Mouse (Mus musculus) neural tube, embryonic 11.5 days (tissue): ENCODE measurements around the gene Ubap1. TPM values are rescaled to one million over a fixed set of nuclear protein-coding genes. Genes with fewer than 3 reads are reported as not detected.
A peak's percentile ranks its signal among the peaks of the same experiment; 100 is the strongest.

Experiments
- ATAC-seq: fragments of 200-750 bp; cut with Nextera tagmentation; 2 replicates; pipeline ENCODE4 v1.8.0; 2017; ENCODE audit warnings: moderate number of reproducible peaks, mild to moderate bottlenecking, moderate TSS enrichment, moderate library complexity; ENCODE audit not compliant: insufficient read depth, low FRiP score, low TSS enrichment
- DNase-seq: peaks from one replicate; pipeline ENCODE4 v3.0.0-alpha.2; 2015; ENCODE audit warnings: low spot score
- H3K27ac ChIP-seq: fragments of 300-500 bp; sonication (generic); 2 replicates; pipeline ENCODE4 v1.5.1; 2014; ENCODE audit warnings: low read depth, mild to moderate bottlenecking, low read length
- H3K27me3 ChIP-seq: fragments of 300-500 bp; sonication (generic); 2 replicates; pipeline ENCODE4 v1.6.1; 2014; ENCODE audit warnings: mild to moderate bottlenecking, low read length, mixed read lengths; ENCODE audit not compliant: control insufficient read depth, insufficient read depth
- H3K36me3 ChIP-seq: fragments of 300-500 bp; sonication (generic); 2 replicates; pipeline ENCODE4 v1.6.1; 2014; ENCODE audit warnings: mild to moderate bottlenecking, low read length, moderate library complexity, mixed read lengths; ENCODE audit not compliant: control insufficient read depth, insufficient read depth
- H3K4me1 ChIP-seq: fragments of 300-500 bp; sonication (generic); 2 replicates; pipeline ENCODE4 v1.6.1; 2014; ENCODE audit warnings: low read length, mixed read lengths; ENCODE audit not compliant: control insufficient read depth, insufficient read depth
- H3K4me2 ChIP-seq: fragments of 300-500 bp; sonication (generic); 2 replicates; pipeline ENCODE4 v1.6.1; 2014; ENCODE audit warnings: low read depth, mild to moderate bottlenecking, moderate library complexity
- H3K4me3 ChIP-seq: fragments of 300-500 bp; sonication (generic); 2 replicates; pipeline ENCODE4 v1.5.1; 2014; ENCODE audit warnings: low read depth, low read length
- H3K9ac ChIP-seq: fragments of 300-500 bp; sonication (generic); 2 replicates; pipeline ENCODE4 v1.6.1; 2014; ENCODE audit warnings: mild to moderate bottlenecking, low read length
- H3K9me3 ChIP-seq: fragments of 300-500 bp; sonication (generic); 2 replicates; pipeline ENCODE4 v1.6.1; 2016; ENCODE audit warnings: low read length; ENCODE audit not compliant: control insufficient read depth
- WGBS: fragments of 180-500 bp; shearing (Covaris S2); extraction: QIAGEN DNeasy Blood & Tissue Kit; methylation state at CpG from one replicate; pipeline ENCODE4 v1.1.7; 2014; 5-methylcytosine and 5-hydroxymethylcytosine counted together
- polyA plus RNA-seq: library from polyadenylated mRNA; unstranded; fragments of >200 nt; fragmentation: Nextera tagmentation; extraction: Ambion mirVana; gene quantifications from 2 replicates; pipeline ENCODE4 v1.2.1, GENCODE M21; 2014

The Ubap1 gene
- 84.1 and 91.3 TPM in 2 replicates for polyA plus RNA-seq

DNA sequence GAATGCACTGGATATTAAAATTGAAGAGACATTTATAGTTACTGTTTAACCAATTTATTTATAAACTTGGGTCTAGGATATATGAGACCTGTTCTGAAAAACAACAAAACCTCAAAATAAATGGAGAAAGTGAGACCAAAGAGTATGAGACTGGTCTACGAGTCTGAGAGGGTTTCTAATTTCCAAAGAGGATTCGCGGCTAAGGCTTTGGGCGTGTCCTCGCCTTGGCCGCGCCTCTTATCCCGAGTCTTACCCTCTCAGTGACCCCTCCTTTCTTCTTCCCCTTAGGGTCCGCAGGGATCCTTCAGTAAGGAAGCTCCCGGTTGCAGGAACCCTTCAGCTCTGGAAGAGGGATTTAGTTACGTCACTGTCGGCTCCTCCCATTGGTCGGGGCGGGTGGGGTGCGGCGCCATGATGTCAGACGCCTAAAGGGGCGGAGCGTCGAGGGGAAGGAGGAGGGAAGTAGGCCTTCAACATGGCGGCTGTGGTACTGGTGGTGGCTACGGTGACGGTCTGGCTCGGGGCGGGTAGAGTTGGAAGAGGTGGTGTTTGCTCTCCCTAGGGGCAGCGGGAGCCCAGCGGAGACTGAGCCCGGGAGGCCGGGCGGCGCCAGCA lies at the start of gene Ubap1:
Gene Ubap1, plus strand, starts transcription at position 413 of the 615 bp plus-strand sequence.
- H3K4me2 ChIP-seq: peak within 1 kb of the TSS; percentile 42
- H3K9ac ChIP-seq: peak within 1 kb of the TSS; percentile 79
- DNase-seq (peak; percentile 99), ATAC-seq (peak; percentile 96)
- no peaks in the 10 kb centered on the region for H3K27me3 ChIP-seq
- 0 out of 2 replicates have a peak, but pooled peaks cover 3% of the 10 kb centered on the region for H3K36me3 ChIP-seq
- no peaks in the 10 kb centered on the region for H3K9me3 ChIP-seq
- under 1% methylated on average over 27 of the region's 31 CpGs for WGBS
- peak within 1 kb of the TSS; percentile 81 for H3K4me3 ChIP-seq
- peak within 1 kb of the TSS; percentile 88 for H3K27ac ChIP-seq
- H3K4me1 ChIP-seq: no peaks in the 10 kb centered on the region

DNA sequence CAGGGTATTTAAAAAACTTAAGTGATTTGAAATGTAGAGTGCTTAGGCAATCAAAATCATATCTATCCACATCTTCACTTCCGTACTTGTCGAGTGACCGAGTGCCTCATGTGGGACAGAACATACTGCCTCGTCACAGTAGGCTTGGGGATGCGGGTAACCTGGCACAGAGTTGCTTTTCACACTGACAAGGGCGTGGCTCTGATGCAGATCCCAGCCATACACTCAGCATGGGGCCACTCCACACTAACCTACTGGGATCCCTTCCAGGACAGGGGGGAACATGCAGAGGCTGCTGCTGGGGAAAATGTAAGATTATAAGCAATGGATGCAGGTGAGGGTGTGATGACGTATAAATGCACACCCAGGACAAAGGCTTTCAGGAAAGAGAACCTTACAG lies 45.1 kb upstream of the Ubap1 start:
- ATAC-seq (no peak), DNase-seq (no peak)
- 92% methylated on average over 7 of the region's 7 CpGs for WGBS
- no peaks in the 10 kb centered on the region for H3K4me1 ChIP-seq
- no peak overlapping the region for H3K4me3 ChIP-seq
- H3K4me2 ChIP-seq: no peak overlapping the region
- no peak overlapping the region for H3K27ac ChIP-seq
- H3K9me3 ChIP-seq: no peaks in the 10 kb centered on the region
- H3K27me3 ChIP-seq: no peaks in the 10 kb centered on the region
- no peak overlapping the region for H3K9ac ChIP-seq
- H3K36me3 ChIP-seq: peaks cover 6% of the 10 kb centered on the region; the same call in 1 of the 2 replicates

DNA sequence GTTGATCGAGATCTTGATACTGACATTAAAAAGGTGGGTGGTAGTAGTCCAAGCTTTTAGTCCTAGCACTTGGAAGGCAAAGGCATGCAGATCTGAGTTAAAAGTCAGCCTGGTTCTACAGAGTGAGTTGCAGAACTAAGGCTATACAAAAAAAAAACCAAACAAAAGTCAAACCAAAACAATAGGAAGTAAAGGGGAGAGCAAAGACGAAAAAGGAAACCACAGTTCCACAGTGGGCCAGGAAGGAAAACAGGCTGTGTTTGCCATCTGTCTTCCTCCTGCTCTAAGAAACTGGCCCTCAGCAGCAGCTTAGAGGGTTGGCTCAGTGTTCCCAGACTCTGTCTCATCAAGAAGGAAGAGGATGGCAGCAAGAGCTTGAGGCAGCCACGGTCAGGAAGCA lies 44.5 kb upstream of the Ubap1 start:
- Histone ChIP-seq H3K9ac (no peak overlapping the region), H3K4me2 (no peak overlapping the region), H3K9me3 (no peaks in the 10 kb centered on the region), H3K4me3 (no peak overlapping the region), H3K36me3 (peaks cover 5% of the 10 kb centered on the region; the same call in 1 of the 2 replicates), H3K27me3 (no peaks in the 10 kb centered on the region), H3K27ac (no peak overlapping the region), H3K4me1 (no peaks in the 10 kb centered on the region)
- ATAC-seq (no peak), DNase-seq (no peak)
- 71% methylated on average over 3 of the region's 3 CpGs for WGBS

DNA sequence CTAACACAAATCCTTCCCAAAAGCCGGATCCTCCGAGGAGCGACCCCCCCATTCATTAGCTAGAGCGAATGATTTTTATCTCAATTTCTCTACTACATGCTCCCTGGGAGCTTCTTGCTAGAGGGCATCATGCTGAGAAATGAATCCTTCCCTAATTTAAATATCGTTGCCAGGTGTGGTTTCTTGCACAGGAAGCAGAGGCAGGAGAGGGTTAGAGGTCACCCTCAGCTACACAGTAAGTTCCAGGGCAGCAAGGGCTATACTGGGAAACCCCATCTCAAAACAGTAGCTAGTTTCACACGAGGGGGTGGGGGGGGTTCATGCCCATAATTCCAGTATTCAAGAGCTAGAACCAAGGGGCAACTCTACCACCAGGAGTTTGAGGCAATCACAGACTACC lies 41.4 kb upstream of the Ubap1 start:
- no peaks in the 10 kb centered on the region for H3K4me1 ChIP-seq
- DNase-seq: no peak
- H3K27me3 ChIP-seq: no peaks in the 10 kb centered on the region
- no peaks in the 10 kb centered on the region; the same call in none of the 2 replicates for H3K36me3 ChIP-seq
- no peak overlapping the region for H3K9ac ChIP-seq
- ATAC-seq: no peak
- H3K4me3 ChIP-seq: no peak overlapping the region
- no peaks in the 10 kb centered on the region for H3K9me3 ChIP-seq
- H3K27ac ChIP-seq: no peak overlapping the region
- WGBS: 93% methylated on average over 6 of the region's 6 CpGs
- no peak overlapping the region for H3K4me2 ChIP-seq

DNA sequence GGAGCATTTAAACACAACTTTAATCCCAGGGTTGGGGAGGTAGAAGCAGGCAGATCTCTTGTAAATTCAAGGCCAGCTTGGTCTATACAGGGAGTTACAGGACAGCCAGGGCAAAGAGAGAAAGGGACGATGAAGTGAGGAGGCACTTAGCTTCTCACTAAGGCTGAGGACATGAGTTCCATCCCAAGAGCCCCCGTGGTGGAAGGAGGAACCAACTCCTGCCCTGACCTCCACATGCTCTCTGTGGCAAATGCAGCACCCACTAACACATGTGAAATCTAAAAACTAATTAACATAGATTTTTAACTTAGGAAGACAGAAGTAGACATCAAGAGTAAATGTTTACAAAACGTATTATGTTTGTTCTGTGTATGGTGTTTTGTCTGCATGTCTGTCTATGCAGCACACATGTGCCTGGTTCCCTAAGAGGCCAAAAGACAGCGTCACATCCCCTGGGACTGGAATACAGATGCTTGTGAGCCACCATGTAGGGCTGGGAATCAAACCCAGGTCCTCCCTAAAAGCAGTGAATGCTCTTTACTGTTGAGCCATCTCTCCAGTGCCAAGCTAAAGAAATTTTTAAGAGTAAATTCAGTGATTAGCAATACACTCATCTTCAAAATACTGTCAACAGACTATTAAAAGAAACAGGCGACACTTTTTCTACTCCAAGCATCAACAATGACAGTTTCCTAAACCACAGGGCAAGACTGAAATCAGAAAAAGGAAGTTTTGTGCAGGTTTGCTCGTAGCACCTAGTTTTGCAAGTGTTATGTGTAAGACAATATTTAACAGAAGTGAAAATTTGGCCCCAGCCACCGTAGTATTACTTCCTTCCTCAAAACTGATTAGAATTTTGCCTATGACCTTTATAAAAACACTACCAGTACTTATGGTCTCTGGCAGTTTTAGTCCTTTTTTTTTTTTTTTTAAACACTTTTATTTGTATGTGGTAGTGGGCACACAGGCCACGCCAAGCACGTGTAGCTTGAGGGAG lies 37.9 kb upstream of the Ubap1 start:
- no peak for ATAC-seq
- Histone ChIP-seq H3K36me3 (no peaks in the 10 kb centered on the region; the same call in 1 of the 2 replicates), H3K9me3 (no peaks in the 10 kb centered on the region), H3K4me1 (peaks cover 6% of the 10 kb centered on the region), H3K9ac (no peak overlapping the region), H3K4me2 (no peak overlapping the region), H3K4me3 (no peak overlapping the region), H3K27me3 (no peaks in the 10 kb centered on the region), H3K27ac (no peak overlapping the region)
- 91% methylated on average over 9 of the region's 9 CpGs for WGBS
- DNase-seq: no peak

DNA sequence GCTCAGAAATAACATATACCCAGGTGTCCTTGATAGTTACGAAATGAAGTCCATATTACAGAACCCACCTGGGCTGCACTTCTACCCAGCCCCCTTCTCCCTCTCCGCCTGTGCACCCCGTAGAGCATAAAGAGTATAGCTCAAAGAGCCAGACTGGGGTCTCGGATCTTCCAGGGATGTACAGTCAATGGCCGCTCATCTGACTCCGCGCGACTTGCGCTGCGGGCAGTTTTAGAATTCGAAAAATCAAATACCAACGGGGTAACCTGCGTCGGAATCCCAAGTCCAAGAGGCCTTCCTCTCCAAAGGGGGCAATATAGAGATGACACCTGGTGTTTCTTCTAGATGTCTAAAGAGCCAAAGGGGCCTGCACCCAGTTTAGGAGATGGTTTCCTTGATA lies 35.1 kb upstream of the Ubap1 start:
- H3K9ac ChIP-seq: peak overlapping the region; percentile 90
- DNase-seq (no peak), ATAC-seq (no peak)
- H3K4me1 ChIP-seq: peaks cover 6% of the 10 kb centered on the region
- no peaks in the 10 kb centered on the region; the same call in 1 of the 2 replicates for H3K36me3 ChIP-seq
- peak overlapping the region; percentile 78 for H3K4me2 ChIP-seq
- H3K4me3 ChIP-seq: peak overlapping the region; percentile 94
- H3K27ac ChIP-seq: peak overlapping the region; percentile 81; the same call in 1 of the 2 replicates
- H3K27me3 ChIP-seq: no peaks in the 10 kb centered on the region
- WGBS: 20% methylated on average over 14 of the region's 14 CpGs
- H3K9me3 ChIP-seq: no peaks in the 10 kb centered on the region

DNA sequence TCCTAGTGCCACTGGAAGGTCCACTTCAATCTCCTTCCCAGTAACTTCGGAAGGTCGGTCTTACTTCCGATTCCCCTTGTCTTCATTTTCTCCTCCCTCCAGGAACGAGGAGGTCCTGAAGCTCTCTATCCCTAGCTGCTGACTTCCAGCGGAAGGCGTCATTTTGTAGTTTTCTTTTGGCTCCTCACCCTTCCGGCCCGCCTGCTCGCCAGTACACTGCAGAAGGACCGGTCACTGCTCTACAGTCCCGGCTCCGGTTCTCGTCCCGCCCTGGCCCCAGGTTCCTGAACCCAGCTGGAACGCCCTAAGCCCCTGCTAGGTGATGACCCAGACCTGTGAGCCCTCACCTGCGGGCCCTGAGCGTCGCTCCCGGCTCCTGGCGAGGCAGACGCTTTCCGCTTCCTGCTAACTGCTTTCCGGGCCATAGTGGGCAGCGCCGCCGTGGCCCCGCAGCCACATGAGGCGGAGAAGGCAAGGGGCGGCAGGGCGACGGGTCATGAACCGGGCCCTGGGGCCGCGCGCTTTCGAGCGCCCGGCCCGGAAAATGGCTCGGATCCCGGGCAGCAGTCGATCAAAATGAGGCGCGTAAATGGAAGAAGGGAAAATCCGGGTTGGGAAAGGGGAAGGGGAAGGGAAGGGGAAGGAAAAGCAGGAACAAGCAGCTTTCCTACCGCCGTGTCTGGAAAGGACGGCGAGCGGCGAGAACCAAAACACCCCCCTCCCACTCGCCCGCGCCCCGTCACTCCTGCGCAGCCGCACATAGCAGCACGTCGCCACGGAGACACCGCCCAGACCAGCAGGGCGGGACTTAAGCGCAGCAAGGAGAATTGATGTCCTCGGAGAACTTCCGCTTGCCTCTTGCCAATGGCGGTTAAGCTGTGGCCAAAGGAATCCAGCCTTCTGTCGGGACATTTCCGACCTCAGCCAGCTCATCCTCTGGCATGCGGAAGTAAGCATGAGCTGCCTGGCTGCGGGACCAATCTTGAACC lies 34.4 kb upstream of the Ubap1 start, which contains the start of gene Dcaf12:
Gene Dcaf12, minus strand, starts transcription at position 749 of the 989 bp plus-strand sequence.
- H3K27ac ChIP-seq: peak within 1 kb of the TSS; percentile 81
- peak within 1 kb of the TSS; percentile 94 for H3K4me3 ChIP-seq
- peak within 1 kb of the TSS; percentile 78 for H3K4me2 ChIP-seq
- H3K4me1 ChIP-seq: peaks cover 6% of the 10 kb centered on the region
- under 1% methylated on average over 70 of the region's 70 CpGs for WGBS
- peak; percentile 95 for DNase-seq
- no peaks in the 10 kb centered on the region for H3K9me3 ChIP-seq
- H3K36me3 ChIP-seq: no peaks in the 10 kb centered on the region; the same call in 1 of the 2 replicates
- no peaks in the 10 kb centered on the region for H3K27me3 ChIP-seq
- peak within 1 kb of the TSS; percentile 90 for H3K9ac ChIP-seq
- ATAC-seq: peak; percentile 93

DNA sequence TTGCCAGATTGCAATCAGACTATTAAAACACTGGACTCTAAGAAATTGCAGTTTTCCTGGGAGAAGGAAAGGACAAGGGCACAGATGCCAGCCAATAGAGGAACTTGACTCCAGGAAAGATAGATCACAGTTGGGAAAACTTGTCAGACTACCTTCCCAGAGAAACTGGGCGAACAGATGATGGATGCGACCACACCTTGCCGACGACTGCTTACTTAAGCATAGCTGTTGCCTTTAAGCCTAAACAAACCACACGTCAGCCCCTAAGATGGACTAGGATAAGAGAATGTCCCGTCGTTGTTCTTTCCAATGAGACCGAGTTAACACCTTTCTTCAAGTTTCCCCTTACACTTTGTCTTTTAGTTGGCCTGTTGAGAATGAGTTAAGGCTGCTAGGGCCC lies 33.6 kb upstream of the Ubap1 start:
- WGBS: 60% methylated on average over 8 of the region's 8 CpGs
- no peaks in the 10 kb centered on the region for H3K27me3 ChIP-seq
- DNase-seq: no peak

More for the DNA sequence above, 33.6 kb upstream of the Ubap1 start:
- Histone ChIP-seq H3K4me3 (peak overlapping the region; percentile 94), H3K36me3 (no peaks in the 10 kb centered on the region; the same call in 1 of the 2 replicates), H3K27ac (0 out of 2 replicates have a peak overlapping the region, but pooled peaks have one; percentile 81), H3K9me3 (no peaks in the 10 kb centered on the region), H3K9ac (peak overlapping the region; percentile 90; the same call in 1 of the 2 replicates), H3K4me2 (peak overlapping the region; percentile 61), H3K4me1 (peaks cover 6% of the 10 kb centered on the region)
- ATAC-seq: no peak
